Mouse (Mus musculus) c-Kit-positive CD71-positive TER-119-positive erythroid progenitor cells, embryonic 14.5 days (primary cell): ENCODE measurements around the gene Ptger3.

Experiments used
- DNase-seq: peaks from one replicate; pipeline ENCODE4 v3.0.0-alpha.2; 2013; ENCODE audit warnings: low spot score

The Ptger3 gene

GRCm38 (mm10) chr3:157582626-157583405 is 16.1 kb downstream of the Ptger3 start:
- no peak for DNase-seq

GRCm38 (mm10) chr3:157597837-157598379 is 31.2 kb downstream of the Ptger3 start:
- no peak for DNase-seq

- no peak for DNase-seq
Measured at GRCm38 (mm10) chr3:157604684-157605410, 38.2 kb downstream of the Ptger3 start.

- DNase-seq = no peak
Measured at GRCm38 (mm10) chr3:157605411-157605740, 38.7 kb downstream of the Ptger3 start.

- DNase-seq = no peak
Measured at GRCm38 (mm10) chr3:157613542-157613941, 46.9 kb downstream of the Ptger3 start.

GRCm38 (mm10) chr3:157616949-157617348 is 50.3 kb downstream of the Ptger3 start:
- DNase-seq = no peak

GRCm38 (mm10) chr3:157627407-157627806 is 60.7 kb downstream of the Ptger3 start:
- no peak for DNase-seq

GRCm38 (mm10) chr3:157630671-157631070 is 64.0 kb downstream of the Ptger3 start:
- DNase-seq = no peak

- DNase-seq = no peak
Measured at GRCm38 (mm10) chr3:157631383-157631782, 64.7 kb downstream of the Ptger3 start.

- DNase-seq = no peak
Measured at GRCm38 (mm10) chr3:157634431-157634830, 67.7 kb downstream of the Ptger3 start.

GRCm38 (mm10) chr3:157635713-157636112 is 69.0 kb downstream of the Ptger3 start:
- DNase-seq = no peak

GRCm38 (mm10) chr3:157636887-157637286 is 70.2 kb downstream of the Ptger3 start:
- DNase-seq = peak; percentile 42

GRCm38 (mm10) chr3:157637341-157637740 is 70.6 kb downstream of the Ptger3 start:
- DNase-seq = no peak

- DNase-seq = no peak
Measured at GRCm38 (mm10) chr3:157641634-157642033, 74.9 kb downstream of the Ptger3 start.

GRCm38 (mm10) chr3:157661622-157662021 is 94.9 kb downstream of the Ptger3 start:
- DNase-seq = no peak

- DNase-seq = no peak
Measured at GRCm38 (mm10) chr3:157664486-157665041, 97.9 kb downstream of the Ptger3 start.

GRCm38 (mm10) chr3:157665471-157665870 is 98.8 kb downstream of the Ptger3 start:
- DNase-seq = no peak

GRCm38 (mm10) chr3:157666142-157666541 is 99.5 kb downstream of the Ptger3 start:
- no peak for DNase-seq

GRCm38 (mm10) chr3:157686105-157686504 is 119.4 kb downstream of the Ptger3 start:
- DNase-seq = no peak

- DNase-seq = no peak
Measured at GRCm38 (mm10) chr3:157688419-157689162, 121.9 kb downstream of the Ptger3 start.
